Mouse (Mus musculus): ENCODE measurements around the gene Med21. TPM values are rescaled to one million over a fixed set of nuclear protein-coding genes. Genes with fewer than 3 reads are reported as not detected.
A peak's percentile ranks its signal among the peaks of the same experiment; 100 is the strongest.

Med21 gene
- total RNA-seq, 1 experiment from 2014 or later: 67.9 TPM

GRCm38 (mm10) chr6:146673696-146674095 is 31.3 kb downstream of the Med21 start:
- no peak for ATAC-seq (replicated peaks; ENCODE audit: insufficient number of reproducible peaks, low FRiP score, low TSS enrichment, poor library complexity, severe bottlenecking)

- ATAC-seq (replicated peaks; ENCODE audit: insufficient number of reproducible peaks, low FRiP score, low TSS enrichment, poor library complexity, severe bottlenecking): no peak
These were observed 32.1 kb downstream of the Med21 start for GRCm38 (mm10) chr6:146674420-146674819.

- ATAC-seq (replicated peaks; ENCODE audit: insufficient number of reproducible peaks, low FRiP score, low TSS enrichment, poor library complexity, severe bottlenecking): peak; percentile 89
These were observed 32.7 kb downstream of the Med21 start for GRCm38 (mm10) chr6:146674881-146675536.

- ATAC-seq (replicated peaks; ENCODE audit: insufficient number of reproducible peaks, low FRiP score, low TSS enrichment, poor library complexity, severe bottlenecking): no peak
These were observed 34.6 kb downstream of the Med21 start for GRCm38 (mm10) chr6:146676904-146677303.

- ATAC-seq (replicated peaks; ENCODE audit: insufficient number of reproducible peaks, low FRiP score, low TSS enrichment, poor library complexity, severe bottlenecking): no peak
These were observed 36.1 kb downstream of the Med21 start for GRCm38 (mm10) chr6:146678136-146679070.

GRCm38 (mm10) chr6:146683881-146684280 is 41.5 kb downstream of the Med21 start:
- ATAC-seq (replicated peaks; ENCODE audit: insufficient number of reproducible peaks, low FRiP score, low TSS enrichment, poor library complexity, severe bottlenecking): no peak

GRCm38 (mm10) chr6:146685781-146686308 is 43.5 kb downstream of the Med21 start:
- no peak; the same call in 1 of the 2 replicates for ATAC-seq (replicated peaks; ENCODE audit: insufficient number of reproducible peaks, low FRiP score, low TSS enrichment, poor library complexity, severe bottlenecking)

GRCm38 (mm10) chr6:146686463-146687196 is 44.3 kb downstream of the Med21 start:
- ATAC-seq (replicated peaks; ENCODE audit: insufficient number of reproducible peaks, low FRiP score, low TSS enrichment, poor library complexity, severe bottlenecking): peak; percentile 92

- ATAC-seq (replicated peaks; ENCODE audit: insufficient number of reproducible peaks, low FRiP score, low TSS enrichment, poor library complexity, severe bottlenecking): no peak
These were observed 45.7 kb downstream of the Med21 start for GRCm38 (mm10) chr6:146688010-146688409.

- ATAC-seq (replicated peaks; ENCODE audit: insufficient number of reproducible peaks, low FRiP score, low TSS enrichment, poor library complexity, severe bottlenecking): no peak
These were observed 46.5 kb downstream of the Med21 start for GRCm38 (mm10) chr6:146688861-146689260.

GRCm38 (mm10) chr6:146697767-146698166 is 55.4 kb downstream of the Med21 start:
- no peak for ATAC-seq (replicated peaks; ENCODE audit: insufficient number of reproducible peaks, low FRiP score, low TSS enrichment, poor library complexity, severe bottlenecking)

- no peak for ATAC-seq (replicated peaks; ENCODE audit: insufficient number of reproducible peaks, low FRiP score, low TSS enrichment, poor library complexity, severe bottlenecking)
These were observed 56.0 kb downstream of the Med21 start for GRCm38 (mm10) chr6:146698376-146698775.

Other genes with a start within 250 kb of the Med21 start
- 40.7 to 122 TPM (median 45.7 TPM) in 3 replicates for gene Itpr2, start 140.3 kb upstream of the Med21 start, total RNA-seq (2017)
- 234 to 259 TPM (median 240 TPM) in 3 replicates for gene Fgfr1op2, start 65.3 kb upstream of the Med21 start, total RNA-seq (2017)
- gene Ints13, start 64.7 kb upstream of the Med21 start, total RNA-seq (2017): 76.1 to 116 TPM (median 113 TPM) in 3 replicates
- 20.2 to 24.6 TPM (median 21.3 TPM) in 3 replicates for gene Tm7sf3, start 277 bp downstream of the Med21 start, total RNA-seq (2017)
- gene Stk38l, start 82.4 kb downstream of the Med21 start, total RNA-seq (2017): 11.4 to 19.1 TPM (median 18.1 TPM) in 3 replicates
- 0.64 to 1.6 TPM (median 1.4 TPM) in 3 replicates for gene Arntl2, start 153.5 kb downstream of the Med21 start, total RNA-seq (2017)
- gene Smco2, start 207.6 kb downstream of the Med21 start, total RNA-seq (2017): not detected in 3 replicates
- 13.7 to 26.2 TPM (median 22.5 TPM) in 3 replicates for gene Ppfibp1, start 245.9 kb downstream of the Med21 start, total RNA-seq (2017)

All from monocyte, adult 5-6 weeks (primary cell).